Mouse (Mus musculus): ENCODE measurements around the gene Ubr2.

The Ubr2 gene

DNA sequence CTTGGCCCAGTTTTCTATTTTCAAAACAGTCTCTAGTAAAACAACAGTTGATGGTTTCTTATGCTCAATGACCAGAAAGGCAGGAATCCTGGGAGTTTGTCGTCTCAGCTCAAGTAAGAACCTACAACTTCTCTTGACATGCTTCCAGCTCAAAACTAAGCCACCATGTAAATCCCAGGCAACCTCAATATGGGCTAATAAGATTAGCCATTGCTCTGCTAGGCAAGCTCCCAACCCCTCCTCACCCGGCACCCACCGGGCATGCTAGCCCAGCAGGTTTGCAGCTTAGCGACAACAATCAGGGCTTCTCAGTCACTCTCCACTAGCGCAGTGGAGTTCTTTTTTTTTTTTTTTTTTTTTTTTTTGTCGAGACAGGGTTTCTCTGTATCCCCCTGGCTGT is 84.2 kb downstream of the Ubr2 start:
- DNase-seq: no peak

DNA sequence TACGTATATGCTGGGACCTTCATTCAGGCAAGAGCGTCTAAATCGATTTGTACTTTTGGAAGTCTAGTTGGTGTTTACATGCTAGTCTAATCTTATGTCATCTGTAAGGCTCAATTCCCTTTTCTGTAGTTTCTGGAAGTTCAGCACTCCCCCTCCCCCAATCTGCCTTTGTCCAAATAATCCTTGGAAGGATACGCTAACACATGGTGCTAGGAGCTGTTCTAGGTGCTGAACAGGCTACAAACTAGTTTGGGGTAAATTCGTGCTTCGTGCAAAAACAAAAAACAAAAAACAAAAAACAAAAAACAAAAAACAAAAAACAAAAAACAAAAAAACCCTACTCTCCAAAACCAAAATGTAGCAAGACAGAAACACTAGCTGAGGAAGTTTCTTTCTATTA is 89.5 kb downstream of the Ubr2 start:
- DNase-seq: no peak

DNA sequence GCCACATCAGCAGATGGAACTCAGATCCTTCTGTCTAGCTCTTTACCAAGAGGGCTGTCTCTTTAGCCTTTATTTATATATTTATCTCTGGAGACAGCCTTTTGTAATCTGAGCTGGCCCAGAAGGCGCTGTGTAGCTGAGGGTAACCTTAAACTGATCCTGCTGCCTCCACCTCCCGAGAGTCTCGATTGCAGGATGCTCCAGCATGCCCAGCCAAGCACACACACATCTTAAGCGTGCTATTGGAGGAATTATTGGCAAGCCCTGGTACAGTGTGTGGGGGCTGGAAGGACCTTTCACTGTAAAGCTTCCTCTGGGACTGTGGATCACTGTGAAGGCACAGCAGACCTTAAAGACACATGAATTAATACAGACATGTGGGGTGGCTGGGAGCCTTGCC is 91.4 kb downstream of the Ubr2 start:
- no peak for DNase-seq

DNA sequence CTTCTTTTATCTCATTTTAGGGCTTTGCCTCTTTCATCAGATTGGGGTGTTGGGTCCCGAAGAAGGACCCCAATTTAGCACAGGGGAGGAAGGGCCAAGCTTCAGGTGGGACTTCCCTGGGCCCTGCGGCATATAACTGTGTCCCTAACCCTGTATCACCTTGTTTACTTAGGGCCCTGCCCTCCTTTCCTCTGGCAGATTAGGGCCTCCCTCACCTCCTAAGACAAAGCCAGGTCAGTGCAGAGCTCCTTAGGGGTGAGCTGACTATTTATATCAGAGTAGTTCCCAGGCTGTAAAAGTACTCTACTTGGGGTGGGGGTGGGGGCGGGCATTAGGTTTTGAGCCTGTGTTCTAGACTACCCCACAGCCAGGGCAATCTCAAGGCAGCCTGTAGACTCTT is 95.2 kb downstream of the Ubr2 start:
- DNase-seq: no peak

DNA sequence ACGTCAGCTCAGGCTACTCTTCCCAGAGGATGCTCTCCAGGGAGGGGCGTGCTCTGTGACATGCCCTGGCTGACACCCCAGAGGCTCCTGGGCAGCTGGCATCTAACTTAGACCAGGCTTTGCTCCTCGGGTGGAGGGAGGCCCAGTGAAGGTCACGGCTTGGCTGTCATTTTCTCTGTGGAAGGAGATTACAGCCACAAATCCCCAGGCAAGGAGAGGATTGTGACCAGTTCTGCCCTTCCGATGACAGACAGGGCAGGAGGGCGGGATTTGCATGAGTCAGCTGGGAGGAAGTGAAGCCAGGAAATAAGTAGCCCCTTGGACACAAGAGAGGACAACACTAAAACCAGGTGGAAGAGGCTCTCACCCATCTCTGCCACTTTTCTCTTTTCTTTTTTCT is 98.0 kb downstream of the Ubr2 start:
- no peak for DNase-seq

DNA sequence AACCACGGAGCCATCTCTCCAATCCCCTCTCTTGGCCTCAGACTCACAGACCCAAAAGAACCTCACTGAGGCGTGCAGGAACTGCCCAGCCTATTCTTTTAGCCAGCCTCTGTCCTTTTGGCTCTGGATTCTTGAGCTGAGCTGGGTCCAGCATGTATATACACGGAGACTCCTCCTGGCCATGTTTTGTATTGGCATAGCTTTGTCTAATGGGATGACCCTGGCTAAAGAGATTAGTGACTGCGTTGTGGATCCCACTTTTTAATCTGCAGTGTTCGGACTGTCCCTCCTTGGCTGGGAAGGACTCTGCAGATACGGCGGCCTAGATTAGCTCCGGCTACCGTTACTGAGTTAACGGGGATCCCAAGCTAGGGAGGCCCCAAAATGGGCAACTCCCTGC is 100.2 kb downstream of the Ubr2 start, which contains the start of gene Prph2:
Gene Prph2 (plus strand): TSS at position 274 of the 400 bp plus-strand sequence.
- no peak for DNase-seq

DNA sequence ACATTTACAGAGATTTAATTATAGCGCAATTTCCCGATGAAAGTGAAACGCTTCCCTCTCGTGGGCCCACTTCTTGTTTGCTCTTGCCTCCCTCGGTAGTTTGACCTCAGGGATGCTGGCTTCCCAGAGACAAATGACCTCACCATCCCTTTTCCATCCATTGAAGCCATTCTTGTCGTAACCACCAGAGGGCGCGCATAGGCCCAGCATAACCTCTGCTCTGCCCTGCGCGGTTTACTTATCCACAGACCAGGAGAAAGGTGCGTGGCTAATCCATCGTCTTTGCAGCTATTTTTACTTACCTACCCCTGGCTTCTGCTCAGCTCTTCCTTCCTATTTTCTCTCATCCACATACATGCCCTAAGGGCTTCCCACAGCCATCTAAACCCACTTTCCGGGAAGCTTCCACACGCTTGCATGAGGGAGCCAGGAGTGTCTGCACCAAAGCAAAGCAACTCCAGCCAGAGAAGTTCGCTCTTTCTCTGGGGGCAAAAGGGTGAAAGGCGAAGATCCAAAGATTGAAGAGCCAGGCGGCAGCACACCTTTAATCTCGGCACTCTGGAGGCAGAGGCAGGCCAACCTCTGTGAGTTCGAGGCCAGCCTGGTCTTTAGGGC is 106.4 kb downstream of the Ubr2 start:
- DNase-seq: peak; percentile 90

DNA sequence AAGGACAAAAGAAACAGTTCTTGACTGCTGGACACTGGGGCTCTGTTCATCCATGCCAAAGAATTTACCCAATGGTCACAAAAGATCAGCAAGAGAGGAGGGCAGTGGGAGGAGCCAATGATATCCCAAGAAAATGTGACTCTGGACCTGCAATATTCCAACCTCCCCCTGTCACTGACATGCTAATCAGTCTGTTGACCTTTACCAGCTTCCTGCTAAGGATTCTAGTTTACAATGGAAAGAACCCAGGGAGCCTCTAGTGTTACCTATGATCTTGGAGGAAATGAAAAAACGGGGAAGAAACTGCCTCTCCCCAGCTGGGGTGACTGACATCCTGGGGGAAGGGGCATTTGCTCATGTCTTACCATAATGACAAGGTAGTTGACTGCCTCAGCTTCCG is 109.4 kb downstream of the Ubr2 start:
- DNase-seq: no peak

DNA sequence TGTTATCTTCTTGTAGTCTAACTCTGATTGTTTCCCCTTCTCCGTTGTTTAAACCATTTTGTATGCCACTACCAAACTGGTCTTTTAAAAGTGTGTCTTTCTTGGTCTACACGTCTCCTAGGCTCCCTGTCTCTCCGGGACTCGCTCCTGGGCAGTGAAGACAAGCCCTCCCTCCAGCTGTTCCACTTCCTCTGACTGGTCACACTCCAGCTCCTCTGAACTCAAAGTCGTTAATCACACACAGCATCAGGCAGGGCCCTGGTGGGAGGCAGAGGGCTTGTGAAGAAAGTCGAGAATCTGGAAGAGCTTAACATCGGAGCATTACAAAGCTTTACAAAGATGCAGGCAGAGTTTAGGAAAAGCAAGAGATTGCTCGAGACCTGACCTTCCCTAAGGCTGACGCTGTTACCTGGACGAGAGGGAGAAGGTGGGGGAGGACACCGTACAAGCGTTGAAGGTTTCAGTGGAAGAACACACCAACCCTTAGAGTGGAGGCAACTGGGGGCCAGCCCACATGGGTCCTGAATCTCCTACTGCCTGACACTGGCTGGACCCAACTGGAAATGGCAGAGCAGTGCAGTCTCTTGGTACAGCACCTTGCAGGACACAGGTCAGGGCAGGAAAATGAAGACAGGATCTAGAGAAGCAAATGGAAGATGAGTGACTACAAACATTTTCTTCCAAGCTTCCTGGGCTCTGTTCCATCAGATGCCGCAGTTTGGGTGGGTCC is 113.0 kb downstream of the Ubr2 start:
- DNase-seq: peak; percentile 63

DNA sequence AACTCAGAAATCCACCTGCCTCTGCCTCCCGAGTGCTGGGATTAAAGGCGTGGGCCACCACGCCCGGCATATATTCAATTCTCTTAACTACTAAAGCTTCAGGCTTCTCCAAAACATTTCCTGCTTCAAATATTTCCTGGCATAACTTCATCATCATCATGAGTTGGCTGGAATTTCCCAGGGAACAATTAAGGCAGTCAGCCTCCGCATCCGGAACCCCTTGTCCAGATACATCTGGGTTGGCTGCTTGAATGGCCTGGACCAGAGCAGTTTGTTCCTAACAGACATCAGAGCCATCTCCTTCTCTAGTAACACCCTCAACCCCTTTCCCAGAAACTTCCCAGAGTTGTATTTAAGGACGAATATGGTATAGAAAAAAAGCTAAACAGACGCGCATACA is 114.9 kb downstream of the Ubr2 start:
- peak; percentile 68 for DNase-seq

DNA sequence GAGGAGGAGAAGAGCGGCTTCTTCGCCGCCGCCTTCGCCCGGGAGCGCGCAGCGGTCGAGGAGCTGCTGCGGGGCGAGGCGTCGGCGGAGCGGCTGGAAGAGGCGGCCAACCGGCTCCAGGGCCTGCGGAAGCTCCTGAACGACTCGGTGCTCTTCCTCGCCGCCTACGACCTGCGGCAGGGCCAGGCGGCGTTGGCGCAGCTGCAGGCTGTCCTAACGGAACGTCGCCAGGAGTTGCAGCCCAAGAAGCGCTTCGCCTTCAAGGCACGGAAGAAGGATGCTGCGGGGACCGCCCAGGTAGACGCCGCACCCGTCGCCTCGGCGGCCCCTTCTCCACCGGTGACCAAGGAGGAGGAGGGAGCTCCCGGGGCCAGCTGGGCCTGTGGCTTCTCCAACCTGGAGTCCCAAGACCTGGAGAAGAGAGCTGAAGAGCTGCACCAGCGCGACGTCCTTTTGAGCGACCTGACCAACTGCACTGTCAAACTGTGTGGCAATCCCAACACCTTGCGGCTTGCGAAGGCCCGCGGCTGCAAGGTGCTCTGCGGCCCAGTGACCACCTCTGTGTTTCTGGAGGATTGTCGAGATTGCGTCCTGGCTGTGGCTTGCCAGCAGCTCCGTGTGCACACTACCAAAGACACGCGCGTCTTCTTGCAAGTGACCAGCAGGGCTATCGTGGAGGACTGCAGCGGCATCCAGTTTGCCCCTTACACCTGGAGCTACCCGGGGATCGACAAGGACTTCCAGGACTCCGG is 119.3 kb downstream of the Ubr2 start:
- no peak for DNase-seq

DNA sequence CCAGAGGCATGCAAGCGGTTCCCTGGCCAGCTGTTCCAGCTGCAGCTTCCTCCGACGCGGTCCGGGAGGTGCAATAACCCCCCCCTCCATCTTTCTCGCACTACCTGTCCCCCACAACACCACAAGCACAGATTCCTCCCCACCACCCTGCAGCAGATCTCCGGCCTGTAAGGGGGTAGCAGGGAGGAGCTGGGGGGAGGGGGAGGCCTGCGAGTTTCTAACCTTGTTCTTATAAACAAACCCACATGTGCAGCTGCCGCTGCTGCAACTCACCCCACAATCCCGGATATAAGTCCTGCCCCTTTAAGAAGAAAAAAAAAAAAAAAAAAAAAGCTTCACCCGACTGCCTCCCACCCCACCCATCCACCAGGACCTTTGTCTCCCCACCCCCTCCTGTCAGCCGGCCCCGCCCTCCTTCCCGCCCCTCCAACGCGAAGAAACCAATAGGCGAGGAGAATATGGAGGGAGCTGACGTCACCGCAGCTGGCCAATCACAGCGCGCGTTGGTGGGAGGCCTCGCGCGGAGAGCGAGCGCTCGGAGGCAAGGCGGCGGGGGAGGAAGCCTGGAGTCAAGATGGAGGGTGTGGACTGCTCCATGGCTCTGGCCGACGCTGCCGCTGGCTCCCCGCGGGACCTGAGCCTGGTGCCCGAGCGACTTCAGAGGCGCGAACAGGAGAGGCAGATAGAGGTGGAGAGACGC is 120.1 kb downstream of the Ubr2 start, which contains the start of gene Tbcc:
Gene Tbcc (plus strand): TSS at position 569 of the 700 bp plus-strand sequence.
- DNase-seq: peak; percentile 99

DNA sequence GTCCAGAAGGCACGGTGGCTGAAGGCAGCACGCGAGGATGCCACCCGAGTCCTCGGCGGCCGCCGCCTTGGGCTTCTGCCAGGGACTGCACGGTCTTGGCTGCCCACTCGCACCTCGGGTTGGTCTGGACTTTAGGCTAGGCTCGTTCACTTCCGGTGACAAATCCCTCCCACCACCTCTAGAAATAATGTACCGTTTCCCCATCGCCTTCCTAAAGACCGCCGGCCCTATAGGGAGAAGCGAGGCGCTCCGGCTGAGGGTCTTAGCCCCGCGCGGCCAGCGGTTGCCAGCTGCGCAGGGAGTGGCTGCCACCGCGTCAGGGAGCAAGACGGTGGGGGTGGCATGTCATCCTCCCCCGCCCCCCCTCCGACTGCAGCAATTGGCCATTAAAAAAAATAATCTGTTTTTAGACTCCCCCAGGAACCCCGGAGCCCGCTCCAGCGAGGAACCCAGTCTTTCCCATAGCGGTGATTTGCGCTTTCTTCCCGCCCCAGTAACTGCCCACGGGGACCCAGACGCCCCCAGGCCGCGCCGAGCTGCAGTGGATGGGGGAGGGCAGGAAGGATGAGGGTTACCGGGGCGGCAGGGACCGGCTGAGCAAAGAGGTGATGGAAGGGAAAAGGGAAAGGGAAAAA is 120.8 kb downstream of the Ubr2 start:
- peak; percentile 85 for DNase-seq

DNA sequence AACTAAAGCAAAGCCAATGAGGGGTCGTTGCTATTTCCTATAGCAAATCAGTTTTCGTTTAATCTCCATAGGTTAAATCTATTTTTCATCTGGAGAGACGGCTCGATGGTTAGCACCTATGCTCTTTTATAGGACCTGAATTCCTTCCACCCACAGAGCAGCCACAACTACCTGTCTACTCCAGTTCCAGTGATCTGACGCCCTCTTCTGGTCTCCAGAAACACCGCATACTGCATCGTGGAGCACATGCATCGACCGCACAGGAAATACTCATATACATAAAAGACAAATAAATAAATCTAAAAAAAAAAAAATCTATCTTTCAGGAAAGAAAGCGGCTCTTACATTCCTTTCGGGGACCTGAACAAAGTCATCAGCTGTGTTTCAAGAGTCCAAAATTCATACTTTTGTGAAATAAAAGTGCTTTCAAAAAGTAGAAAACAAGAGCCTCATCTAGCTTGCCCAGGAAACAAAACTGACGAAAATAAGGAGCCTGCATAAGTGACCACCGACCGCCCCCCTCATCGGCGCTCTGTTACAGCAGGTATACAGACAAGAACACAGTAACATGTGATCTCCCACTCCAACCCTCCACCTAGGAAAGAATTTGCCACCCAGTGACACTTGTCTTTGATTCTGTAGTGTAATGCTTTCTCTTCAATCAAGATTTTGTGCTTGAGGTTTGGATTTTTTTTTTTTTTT is 121.7 kb downstream of the Ubr2 start:
- peak; percentile 83 for DNase-seq

DNA sequence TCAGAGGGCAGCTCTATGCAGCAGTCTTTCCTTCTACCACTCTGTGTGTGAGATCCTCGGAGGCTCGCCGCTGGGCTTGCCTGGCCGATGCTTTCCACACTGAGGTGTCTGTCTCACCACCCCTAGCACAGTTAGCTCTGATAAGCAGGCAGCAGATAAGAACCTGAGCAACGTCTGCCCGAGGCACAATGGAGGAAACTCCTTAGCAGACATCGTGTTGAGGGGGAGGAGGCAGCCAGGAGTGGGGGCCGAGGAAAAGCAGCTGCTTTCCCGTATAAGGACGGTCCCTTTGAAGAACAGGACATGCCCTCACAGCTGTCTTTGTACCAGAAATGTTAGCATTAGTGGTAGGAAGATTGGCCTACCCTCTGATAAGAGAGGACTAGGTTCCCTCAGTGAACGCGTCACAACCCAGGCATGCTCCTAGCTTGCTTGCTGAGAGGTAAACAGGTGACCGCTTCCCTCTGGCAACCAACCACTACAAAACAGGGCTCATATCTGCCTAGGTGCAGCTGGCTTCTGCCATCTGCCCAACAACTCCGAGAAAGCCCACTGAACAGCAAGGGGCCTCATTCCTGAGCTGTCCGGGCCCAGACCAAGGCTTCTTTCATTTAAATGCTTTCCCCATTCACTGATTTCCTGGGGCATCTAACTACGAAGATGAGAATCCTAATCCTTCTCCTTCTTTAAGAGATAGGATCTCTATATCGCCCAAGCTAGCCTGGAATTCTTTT is 124.3 kb downstream of the Ubr2 start:
- no peak for DNase-seq

DNA sequence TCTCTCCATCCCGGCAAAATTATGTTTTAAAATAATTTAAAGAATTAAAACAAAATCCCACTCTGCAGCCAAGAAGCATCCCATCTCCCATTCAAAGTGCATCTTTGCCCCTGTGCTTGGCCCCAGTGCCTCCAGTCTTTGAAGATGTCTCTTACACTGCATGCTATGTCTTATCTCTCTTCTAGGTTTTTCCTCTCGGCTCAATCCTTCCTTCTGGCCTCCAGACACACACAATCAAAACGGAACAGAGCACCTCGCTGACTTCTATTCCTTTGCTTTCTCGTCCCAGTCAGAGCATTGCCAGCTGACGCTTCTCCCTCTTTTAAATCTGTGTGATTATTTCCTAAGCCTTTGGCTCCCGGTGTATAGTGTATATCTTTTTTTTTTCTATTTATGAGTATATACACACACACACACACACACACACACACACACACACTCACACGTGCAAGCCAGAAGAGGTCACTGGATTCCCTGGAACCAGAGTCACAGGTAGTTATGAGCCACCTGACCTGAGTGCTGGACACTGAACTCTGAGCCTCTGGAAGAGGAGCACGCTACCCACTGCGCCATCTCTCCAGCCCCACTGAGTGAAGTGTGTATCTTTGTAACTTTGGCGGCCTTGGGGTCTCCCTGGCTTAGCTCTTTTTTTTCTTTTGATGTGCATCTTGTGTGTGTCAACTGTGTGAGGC is 125.0 kb downstream of the Ubr2 start:
- DNase-seq: no peak

DNA sequence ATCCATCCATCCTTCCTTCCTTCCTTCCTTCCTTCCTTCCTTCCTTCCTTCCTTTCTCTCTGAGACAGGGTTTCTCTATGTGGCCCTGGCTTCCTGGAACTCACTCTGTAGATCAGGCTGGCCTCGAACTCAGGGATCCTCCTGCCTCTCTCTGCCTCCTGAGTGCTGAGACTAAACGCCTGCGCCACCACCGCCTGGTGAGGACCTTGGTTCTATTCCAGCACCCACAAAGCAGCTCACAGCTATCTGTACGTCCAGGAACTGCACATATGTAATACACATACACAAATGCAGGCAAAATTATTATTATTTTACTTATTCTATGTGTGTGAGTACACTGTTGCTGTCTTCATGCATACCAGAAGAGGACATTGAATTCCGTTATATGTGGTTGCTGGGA is 125.6 kb downstream of the Ubr2 start:
- DNase-seq: no peak

DNA sequence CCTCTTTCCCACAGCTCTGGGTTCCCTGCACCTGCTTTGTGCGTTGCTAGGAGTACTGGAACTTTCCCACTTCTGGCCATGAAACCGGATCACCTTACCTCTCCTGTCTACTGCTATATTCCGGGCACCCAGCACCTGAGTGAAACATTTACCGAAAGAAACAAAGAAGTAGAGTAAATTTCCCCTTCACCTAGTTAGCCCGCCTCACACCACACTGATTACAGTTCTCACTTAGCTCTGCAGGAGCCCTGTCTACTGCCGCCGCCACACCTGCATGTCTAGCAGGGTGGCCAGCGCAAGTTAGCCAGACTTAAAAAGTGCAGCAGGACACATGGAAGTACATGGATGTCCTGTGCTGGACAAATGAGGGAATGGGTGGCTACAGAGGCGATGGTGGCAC is 127.2 kb downstream of the Ubr2 start:
- DNase-seq: no peak

DNA sequence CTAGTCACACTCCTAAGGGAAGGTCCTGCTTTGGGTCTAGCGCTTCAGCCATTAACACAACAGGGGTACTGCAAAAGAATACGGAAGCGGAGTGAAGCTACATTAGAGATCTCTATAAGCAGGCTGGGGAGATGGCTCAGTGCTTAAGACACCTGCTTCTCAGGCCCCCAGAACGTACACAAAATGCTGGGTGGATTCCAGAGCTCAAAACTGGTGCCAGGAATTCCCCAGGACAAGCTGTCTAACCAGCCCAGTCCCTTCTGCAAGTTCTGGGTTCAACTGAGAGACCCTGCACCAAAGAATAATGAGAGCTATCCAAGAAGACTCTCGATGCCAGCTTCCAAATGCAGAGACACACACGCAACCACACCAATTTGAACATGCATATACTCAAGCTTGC is 128.6 kb downstream of the Ubr2 start:
- DNase-seq: no peak

DNA sequence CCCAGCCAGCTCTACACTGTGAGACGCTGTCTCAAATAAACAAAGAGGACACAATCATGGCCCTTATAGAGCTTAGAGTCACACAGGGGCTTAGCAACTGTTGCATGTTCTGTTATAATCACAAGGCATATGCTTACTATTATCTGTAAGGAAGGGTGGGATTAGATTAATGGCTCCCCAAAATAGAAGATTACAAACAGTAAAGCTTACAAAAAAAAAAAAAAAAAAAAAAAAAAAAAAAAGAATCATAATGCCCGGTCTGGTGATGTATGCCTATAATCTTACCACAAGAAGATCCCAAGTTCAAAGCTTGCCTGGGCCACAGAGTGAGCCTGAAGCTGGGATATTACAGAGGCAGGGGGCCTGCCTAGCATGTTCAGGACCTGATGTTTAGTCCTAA is 130.0 kb downstream of the Ubr2 start:
- no peak for DNase-seq

DNA sequence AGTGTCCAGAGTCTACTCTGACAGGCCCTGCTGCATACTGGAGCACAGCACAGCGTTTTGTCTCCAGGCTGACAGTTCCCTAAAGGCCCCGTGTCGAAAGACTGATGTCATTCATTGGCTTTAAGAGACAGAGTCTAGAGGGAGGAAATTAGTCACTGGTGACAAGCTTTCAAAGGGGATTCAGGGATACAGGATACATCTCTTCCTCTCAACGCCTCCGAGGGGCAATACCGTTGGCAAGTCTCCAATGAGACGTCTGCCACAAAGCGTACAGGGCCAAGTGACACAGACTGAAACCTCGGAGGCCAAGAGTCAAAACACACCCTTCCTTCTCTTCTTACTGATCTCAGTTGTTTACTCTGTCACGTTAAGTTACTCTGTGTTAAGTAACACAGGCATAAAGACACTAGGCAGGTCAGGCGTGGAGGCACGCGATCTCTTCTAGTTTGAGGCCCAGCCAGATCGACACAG is 130.5 kb downstream of the Ubr2 start:
- DNase-seq: peak; percentile 91
